26 mouse cellular contexts compared by ENCODE assay signal in genomic region chrX:166354913-166355312, GRCm38 (mm10).
DNase-seq lines count a peak whose midpoint lies in the region; ATAC-seq and TF ChIP-seq lines count a peak whose summit lies in the region.
"Had no signal": no experiment of that assay in that cellular context is flagged by ENCODE, and none has a peak within 500 bp of the region (broad histone marks: within the 10 kb centered on the region; RNA-seq: fewer than 3 reads in every experiment).

No protein-coding gene starts in this region.

- no peaks in the 10 kb centered on the region for H3K27me3 ChIP-seq in heart, embryonic 11.5 days (ENCODE audit: control insufficient read depth, insufficient read depth, low read length)
- H3K27me3 ChIP-seq: CH12.LX; forebrain, embryonic 13.5 days; forebrain, embryonic 15.5 days had no signal

- no peak for TF ChIP-seq CTCF in left cerebral cortex, adult 2 months (IDR thresholded peaks at IDR 0.05)
- TF ChIP-seq CTCF in cortical plate, adult 2 months (IDR thresholded peaks at IDR 0.05; ENCODE audit: extremely low read depth, insufficient read depth, low read length): no peak

- no peak for ATAC-seq in heart, embryonic 11.5 days (replicated peaks; ENCODE audit: insufficient number of reproducible peaks, low FRiP score, low TSS enrichment)
- ATAC-seq in activated CD4-positive, CD25-positive, alpha-beta regulatory T cell, adult 4 months: no peak
- ATAC-seq: CD4-positive, CD25-positive, alpha-beta regulatory T cell, adult 4 months; forebrain, embryonic 13.5 days; forebrain, embryonic 15.5 days; forebrain, postnatal 0 days had no signal

- no peak overlapping the region for H3K27ac ChIP-seq in heart, embryonic 11.5 days (ENCODE audit: low read depth, low read length)
- peak overlapping the region; percentile 28; the same call in 1 of the 2 replicates for H3K27ac ChIP-seq in left cerebral cortex, adult 2 months
- H3K27ac ChIP-seq in cortical plate, adult 2 months (ENCODE audit: insufficient read depth, low read length): peak overlapping the region; percentile 40; the same call in 1 of the 2 replicates
- H3K27ac ChIP-seq: embryonic facial prominence, embryonic 10.5 days; embryonic facial prominence, embryonic 12.5 days; forebrain, embryonic 13.5 days; forebrain, embryonic 15.5 days had no signal

- no peaks in the 10 kb centered on the region for H3K9me3 ChIP-seq in heart, embryonic 11.5 days (replicated peaks; ENCODE audit: control insufficient read depth, low read length)
- H3K9me3 ChIP-seq: embryonic facial prominence, embryonic 10.5 days; embryonic facial prominence, embryonic 12.5 days; forebrain, embryonic 13.5 days; forebrain, embryonic 15.5 days; G1E had no signal

- no peaks in the 10 kb centered on the region for H3K4me1 ChIP-seq in heart, embryonic 11.5 days (ENCODE audit: control insufficient read depth, insufficient read depth, low read length)
- peaks cover 5% of the 10 kb centered on the region for H3K4me1 ChIP-seq in cortical plate, adult 2 months (ENCODE audit: control insufficient read depth, insufficient read depth, low read length)
- H3K4me1 ChIP-seq: embryonic facial prominence, embryonic 10.5 days; embryonic facial prominence, embryonic 12.5 days had no signal

- no peak for TF ChIP-seq POLR2A in cortical plate, adult 2 months (IDR thresholded peaks at IDR 0.05; ENCODE audit: extremely low read depth, insufficient read depth, low read length)

- peak; percentile 91 for DNase-seq in heart, adult 11 months
- DNase-seq in heart, adult 9 months (ENCODE audit: low spot score in 2 of 2): peak; percentile 10 to 24
- DNase-seq in heart, adult 8-10 months (ENCODE audit: low spot score): no peak
- DNase-seq in left cerebral cortex, adult 2 months (ENCODE audit: extremely low spot score in 1 of 2, low spot score in 2 of 2): no peak
- DNase-seq in left cerebral cortex, postnatal 25 days (ENCODE audit: low spot score in 2 of 2): no peak
- DNase-seq: adrenal gland, adult 2 months; adrenal gland, postnatal 10 days; adrenal gland, postnatal 25 days; B cell, adult 2 months; cerebellum, adult 11 months; cerebellum, adult 18-20 months; cerebellum, adult 8-10 months; cerebellum, adult 9-11 months; cerebellum, postnatal 14 days; cerebellum, postnatal 36 days; forebrain, postnatal 0 days had no signal

- H3K4me2 ChIP-seq in heart, embryonic 11.5 days: no peak overlapping the region
- H3K4me2 ChIP-seq: embryonic facial prominence, embryonic 12.5 days; forebrain, embryonic 13.5 days; forebrain, embryonic 15.5 days had no signal

- 42% methylated on average over 1 of the region's 1 CpGs for WGBS in heart, embryonic 11.5 days (ENCODE audit: insufficient replicate concordance)

- intact Hi-C loops in left cerebral cortex, adult 2 months (cut with DNase I): no loop called here
- intact Hi-C loops in left cerebral cortex, postnatal 25 days (cut with DNase I): no loop called here

- no peaks in the 10 kb centered on the region for H3K36me3 ChIP-seq in heart, embryonic 11.5 days (ENCODE audit: control insufficient read depth, insufficient read depth, low read length)
- H3K36me3 ChIP-seq: embryonic facial prominence, embryonic 10.5 days; embryonic facial prominence, embryonic 12.5 days; G1E had no signal

- H3K4me3 ChIP-seq in heart, embryonic 11.5 days (ENCODE audit: low read depth, low read length): no peak overlapping the region
- H3K4me3 ChIP-seq in left cerebral cortex, adult 2 months: no peak overlapping the region
- H3K4me3 ChIP-seq in cortical plate, adult 2 months (ENCODE audit: insufficient read depth, low read length): no peak overlapping the region
- H3K4me3 ChIP-seq: embryonic facial prominence, embryonic 10.5 days; embryonic facial prominence, embryonic 12.5 days; forebrain, embryonic 13.5 days; forebrain, embryonic 15.5 days had no signal

- H3K9ac ChIP-seq in heart, embryonic 11.5 days (ENCODE audit: low read depth, low read length): no peak overlapping the region
- H3K9ac ChIP-seq: embryonic facial prominence, embryonic 12.5 days; forebrain, embryonic 13.5 days; forebrain, embryonic 15.5 days; forebrain, postnatal 0 days had no signal

Comparison
In these comparisons a context has a peak if more than half of its experiments do, and no peak if none do; other contexts are left out.
1. DNase-seq: peak in heart, adult 11 months (single experiment) and heart, adult 9 months (2 of 2); none in heart, adult 8-10 months (single experiment), left cerebral cortex, adult 2 months (0 of 2) and left cerebral cortex, postnatal 25 days (0 of 2).